Mouse (Mus musculus) layer of hippocampus, adult 9-11 months (tissue): ENCODE data around the gene Krtap31-2.

Experiments
- DNase-seq: peaks from one replicate; pipeline ENCODE4 v3.0.0; 2022

Krtap31-2 gene

DNA sequence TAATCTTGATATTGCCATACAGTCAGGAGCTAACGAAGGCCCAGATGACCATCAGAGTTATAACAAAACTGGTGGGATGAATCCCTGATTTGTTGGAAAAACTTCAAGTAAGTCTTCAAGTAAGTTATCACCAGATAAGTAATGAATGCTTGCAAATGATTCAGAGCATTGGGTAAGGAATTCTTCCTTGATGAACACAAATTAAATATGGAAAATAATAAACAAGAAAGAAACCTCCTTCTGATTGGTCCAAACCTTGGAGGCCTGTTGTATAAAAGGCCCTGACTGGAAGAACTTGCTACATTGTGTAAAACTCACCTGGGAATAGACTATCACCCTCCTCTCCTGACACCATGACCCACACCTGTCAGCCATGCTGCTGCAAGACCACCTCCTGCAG lies at the start of gene Krtap31-2:
Krtap31-2 (plus strand) TSS at position 301 of the 400 bp plus-strand sequence.
- DNase-seq, result no peak

- no peak for DNase-seq
Measured at GRCm38 (mm10) chr11:99907620-99908019, 28.5 kb upstream of the Krtap31-2 start, which contains the start of gene Krtap31-1. Gene Krtap31-1, plus strand, starts transcription at chr11:99907920.

DNA sequence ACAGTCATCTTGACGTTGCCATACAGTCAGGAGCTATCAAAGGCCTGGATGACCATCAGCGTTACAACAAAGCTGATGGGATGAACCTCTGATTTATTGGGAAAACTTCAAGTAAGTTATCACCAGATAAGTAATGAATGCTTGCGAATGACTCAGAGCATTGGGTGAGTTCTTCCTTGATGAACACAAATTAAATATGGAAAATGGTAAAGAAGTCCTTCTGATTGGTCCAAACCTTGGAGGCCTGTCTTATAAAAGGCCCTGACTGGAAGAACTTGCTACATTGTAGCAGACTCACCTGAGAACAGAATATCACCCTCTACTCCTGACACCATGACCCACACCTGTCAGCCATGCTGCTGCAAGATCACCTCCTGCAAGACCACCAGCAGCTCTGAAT lies 21.6 kb upstream of the Krtap31-2 start, which contains the start of gene Gm11565:
Gm11565 (plus strand) TSS at position 301 of the 400 bp plus-strand sequence.
- no peak for DNase-seq

- DNase-seq, result no peak
Measured at GRCm38 (mm10) chr11:99937751-99938264, 1.7 kb downstream of the Krtap31-2 start.

GRCm38 (mm10) chr11:99948175-99948574 lies 12.1 kb downstream of the Krtap31-2 start, which contains the start of gene Krtap9-5:
Gene Krtap9-5, plus strand, starts transcription at chr11:99948475.
- no peak for DNase-seq

DNA sequence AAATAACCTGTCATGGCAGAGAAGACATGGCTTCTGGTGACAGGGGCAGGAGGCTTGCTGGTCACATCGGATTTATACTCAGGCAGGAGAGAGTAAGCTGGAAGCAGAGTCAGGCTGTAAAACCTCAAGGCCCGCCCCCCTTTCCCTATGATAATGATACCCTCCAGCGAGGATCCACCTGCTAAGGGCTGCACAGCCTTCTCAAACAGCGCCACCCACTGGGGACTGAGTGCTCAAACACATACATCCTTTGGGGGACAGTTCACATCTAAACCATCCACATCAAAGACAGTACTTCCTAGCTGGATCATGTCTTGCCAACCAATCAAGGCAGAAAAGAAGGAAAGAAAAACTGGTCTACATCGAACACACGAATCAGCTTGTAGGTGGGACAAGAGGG lies 28.1 kb downstream of the Krtap31-2 start:
- no peak for DNase-seq

DNA sequence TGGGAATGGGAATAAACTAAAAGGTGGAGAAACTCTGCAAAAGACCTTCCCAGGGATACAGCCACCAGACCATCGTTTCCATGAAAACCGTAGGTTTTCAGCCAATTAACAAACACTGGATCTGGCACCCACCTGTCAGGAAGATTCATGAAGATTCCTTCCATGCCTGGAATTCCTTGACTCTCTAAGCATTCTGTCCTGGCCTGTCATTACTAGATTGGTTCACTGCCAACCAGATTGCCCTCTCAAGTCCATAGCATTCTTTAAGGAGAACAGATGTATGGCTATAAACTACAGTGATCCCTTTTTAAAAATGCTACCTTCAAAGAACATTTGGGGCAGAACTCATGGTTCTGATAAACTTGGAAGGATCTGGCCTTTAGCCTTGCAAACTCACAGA lies 29.9 kb downstream of the Krtap31-2 start:
- no peak for DNase-seq

GRCm38 (mm10) chr11:99978953-99979352 lies 42.9 kb downstream of the Krtap31-2 start, which contains the start of gene Krtap29-1:
Gene Krtap29-1, minus strand, starts transcription at chr11:99979053.
- DNase-seq, result no peak

DNA sequence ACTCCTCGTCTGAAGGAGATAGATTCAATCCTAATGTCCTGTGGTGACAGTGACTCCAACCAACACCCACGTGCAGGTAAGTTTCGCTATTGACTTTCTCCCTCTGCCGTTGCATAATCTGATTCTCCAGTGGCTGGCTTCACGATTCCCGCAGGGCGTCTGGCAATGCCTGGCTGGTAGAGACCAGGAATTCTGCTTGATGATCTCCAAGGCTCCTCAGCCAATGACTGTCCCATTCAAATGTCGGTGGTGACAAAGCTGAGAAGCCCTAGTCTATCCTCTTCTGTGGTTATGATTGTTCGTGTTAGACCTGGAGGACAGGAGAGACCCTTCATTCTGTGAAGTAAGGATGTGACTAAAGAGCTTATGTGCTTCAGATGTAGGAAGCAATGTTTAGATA lies 46.6 kb downstream of the Krtap31-2 start:
- DNase-seq, result no peak

- DNase-seq, result no peak
Measured at GRCm38 (mm10) chr11:99983442-99983841, 47.4 kb downstream of the Krtap31-2 start.

DNA sequence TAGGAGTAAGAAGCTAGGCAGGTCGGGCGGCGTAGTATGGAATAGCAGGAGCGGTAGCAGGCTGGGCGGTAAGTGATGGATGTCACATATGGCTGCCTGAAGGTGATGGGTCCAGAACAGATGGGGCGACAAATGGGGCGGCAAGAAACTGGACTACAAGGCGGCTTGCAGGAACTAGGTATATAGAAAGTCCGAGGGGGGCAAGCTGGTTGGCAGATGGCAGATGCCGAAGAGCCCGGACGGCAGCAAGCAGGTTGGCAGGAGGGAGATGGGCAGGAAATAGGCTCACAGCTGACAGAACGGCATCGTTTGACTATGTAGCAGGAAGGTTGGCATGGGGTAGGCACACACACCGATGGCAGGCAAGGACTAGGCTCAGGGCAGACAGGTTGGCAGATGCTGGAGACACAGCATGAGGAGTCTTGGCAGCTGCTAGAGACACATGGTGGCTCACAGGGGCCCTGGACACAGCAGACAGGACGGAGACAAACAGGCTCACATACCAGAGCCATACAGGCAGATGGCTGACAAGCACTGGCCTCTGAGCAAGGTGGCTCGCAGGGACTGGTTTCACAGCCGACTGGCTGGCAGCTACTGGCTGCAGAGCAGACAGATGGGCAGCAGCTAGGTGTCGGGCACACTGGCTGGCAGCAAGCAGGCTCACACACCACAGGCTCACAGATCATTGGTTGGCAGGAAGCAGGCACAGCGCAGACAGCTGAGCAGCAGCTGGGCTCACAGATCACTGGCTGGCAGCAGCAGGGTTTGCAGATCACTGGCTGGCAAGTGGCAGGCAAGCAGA lies 49.4 kb downstream of the Krtap31-2 start:
- DNase-seq, result peak; percentile 68

GRCm38 (mm10) chr11:99986180-99986647 lies 50.1 kb downstream of the Krtap31-2 start, which contains the start of gene Krtap16-1:
Gene Krtap16-1, minus strand, starts transcription at chr11:99986597.
- no peak for DNase-seq
